22 mouse cellular contexts compared by ENCODE assay signal in genomic region chr2:75955709-75956108, GRCm38 (mm10). TPM values are rescaled to one million over a fixed set of nuclear protein-coding genes. Genes with fewer than 3 reads are reported as not detected.
DNase-seq lines count a peak whose midpoint lies in the region; ATAC-seq lines count a peak whose summit lies in the region.
"Had no signal": no experiment of that assay in that cellular context is flagged by ENCODE, and none has a peak within 500 bp of the region (broad histone marks: within the 10 kb centered on the region; RNA-seq: fewer than 3 reads in every experiment).

No protein-coding gene starts in this region.

- intact Hi-C loops in left cerebral cortex, postnatal 4 days (cut with DNase I) = no loop called here

- 38% methylated on average over 14 of the region's 14 CpGs for WGBS in heart, embryonic 13.5 days
- 57% methylated on average over 14 of the region's 14 CpGs for WGBS in limb, embryonic 10.5 days

- H3K9me3 ChIP-seq in heart, embryonic 13.5 days = no peaks in the 10 kb centered on the region
- no peaks in the 10 kb centered on the region for H3K9me3 ChIP-seq in limb, embryonic 10.5 days (replicated peaks)
- H3K9me3 ChIP-seq: embryonic facial prominence, embryonic 13.5 days; forebrain, embryonic 12.5 days; G1E; hindbrain, embryonic 13.5 days had no signal

- no peak for ATAC-seq in heart, embryonic 13.5 days (ENCODE audit: extremely low read depth, insufficient number of reproducible peaks, low FRiP score, low TSS enrichment)
- ATAC-seq: activated CD4-positive, CD25-positive, alpha-beta regulatory T cell, adult 4 months; CD4-positive, CD25-positive, alpha-beta regulatory T cell, adult 4 months; forebrain, embryonic 16.5 days; hindbrain, postnatal 0 days had no signal

- no peaks in the 10 kb centered on the region for H3K27me3 ChIP-seq in heart, embryonic 13.5 days (replicated peaks)
- H3K27me3 ChIP-seq in limb, embryonic 10.5 days (ENCODE audit: low read depth, poor library complexity, severe bottlenecking) = 0 out of 2 replicates have a peak, but pooled peaks cover 7% of the 10 kb centered on the region
- H3K27me3 ChIP-seq: embryonic facial prominence, embryonic 13.5 days; hindbrain, embryonic 13.5 days had no signal

- H3K4me2 ChIP-seq in heart, embryonic 13.5 days = 0 out of 2 replicates have a peak overlapping the region, but pooled peaks have one; percentile 14
- H3K4me2 ChIP-seq: embryonic facial prominence, embryonic 13.5 days; forebrain, embryonic 12.5 days; hindbrain, embryonic 13.5 days had no signal

- no peak overlapping the region for H3K4me3 ChIP-seq in heart, embryonic 13.5 days
- no peak overlapping the region for H3K4me3 ChIP-seq in limb, embryonic 10.5 days
- H3K4me3 ChIP-seq: embryonic facial prominence, embryonic 13.5 days; forebrain, embryonic 12.5 days; hindbrain, embryonic 13.5 days had no signal

- no peak overlapping the region for H3K27ac ChIP-seq in heart, embryonic 13.5 days (replicated peaks)
- H3K27ac ChIP-seq in limb, embryonic 10.5 days = peak overlapping the region; percentile 47; the same call in 1 of the 2 replicates
- H3K27ac ChIP-seq: embryonic facial prominence, embryonic 13.5 days; forebrain, embryonic 12.5 days; hindbrain, embryonic 13.5 days; hindbrain, postnatal 0 days had no signal

- peak; percentile 73 for DNase-seq in heart, adult 11 months
- DNase-seq in heart, adult 8-10 months (ENCODE audit: low spot score) = no peak
- no peak for DNase-seq in heart, adult 18-20 months
- peak; percentile 2 for DNase-seq in retina, postnatal 1 day
- DNase-seq in retina, embryonic 14.5 days (ENCODE audit: low spot score) = no peak
- DNase-seq in limb, embryonic 10.5 days (ENCODE audit: low spot score) = no peak
- no peak for DNase-seq in left cerebral cortex, postnatal 4 days
- DNase-seq: adrenal gland, postnatal 25 days; B cell, adult 2 months; cerebellum, adult 18-20 months; cerebellum, adult 9-11 months; cerebellum, postnatal 36 days; gastrocnemius, postnatal 14 days had no signal

- no peaks in the 10 kb centered on the region for H3K36me3 ChIP-seq in heart, embryonic 13.5 days
- no peaks in the 10 kb centered on the region for H3K36me3 ChIP-seq in limb, embryonic 10.5 days
- H3K36me3 ChIP-seq: embryonic facial prominence, embryonic 13.5 days; forebrain, embryonic 12.5 days; G1E; hindbrain, embryonic 13.5 days had no signal

- H3K9ac ChIP-seq in heart, embryonic 13.5 days = no peak overlapping the region
- H3K9ac ChIP-seq: embryonic facial prominence, embryonic 13.5 days; forebrain, embryonic 12.5 days; hindbrain, embryonic 13.5 days had no signal

- H3K4me1 ChIP-seq in heart, embryonic 13.5 days = peaks cover 24% of the 10 kb centered on the region
- H3K4me1 ChIP-seq in limb, embryonic 10.5 days = peaks cover 51% of the 10 kb centered on the region

RNA-seq across cellular contexts. Expression of gene Ttc30b, which starts 17.3 kb away (rescaled TPM):
- 10 to 100 TPM; 14.6 to 20.9 (median 16.8) TPM for total RNA-seq in heart, adult 8-10 months (2022)
- polyA plus RNA-seq in heart, embryonic 13.5 days (2015; fragmentation: Nextera tagmentation; extraction: Ambion mirVana) = 8.6 and 10.6 TPM in 2 replicates
- 10 to 100 TPM; 11.1 to 13.7 TPM for total RNA-seq in heart, adult 18-20 months (2021)
- 4.1 and 6.0 TPM in 2 replicates for polyA plus RNA-seq in limb, embryonic 10.5 days (2016; fragmentation: Nextera tagmentation; extraction: Ambion mirVana)
- total RNA-seq in left cerebral cortex, postnatal 4 days (2021) = 10 to 100 TPM; 13.6 to 14.4 TPM

RNA-seq across cellular contexts. Expression of gene Ttc30a2, which starts 22.3 kb away (rescaled TPM):
- 1 to 10 TPM; 2.1 to 3.5 (median 2.5) TPM for total RNA-seq in heart, adult 8-10 months (2022)
- polyA plus RNA-seq in heart, embryonic 13.5 days (2015; fragmentation: Nextera tagmentation; extraction: Ambion mirVana) = 0.99 and 1.2 TPM in 2 replicates
- 1 to 10 TPM; 2.0 to 2.1 TPM for total RNA-seq in heart, adult 18-20 months (2021)
- polyA plus RNA-seq in limb, embryonic 10.5 days (2016; fragmentation: Nextera tagmentation; extraction: Ambion mirVana) = 0.11 and 0.85 TPM in 2 replicates
- total RNA-seq in left cerebral cortex, postnatal 4 days (2021) = under 1 TPM; 0.66 to 0.81 TPM
- polyA plus RNA-seq: activated CD4-positive, CD25-positive, alpha-beta regulatory T cell, adult 4 months; CD4-positive, CD25-positive, alpha-beta regulatory T cell, adult 4 months; G1E had no signal

RNA-seq across cellular contexts. Expression of gene Ttc30a1, which starts 26.1 kb away (rescaled TPM):
- 1 to 10 TPM; 3.2 to 4.4 (median 4.2) TPM for total RNA-seq in heart, adult 8-10 months (2022)
- 5.5 and 5.6 TPM in 2 replicates for polyA plus RNA-seq in heart, embryonic 13.5 days (2015; fragmentation: Nextera tagmentation; extraction: Ambion mirVana)
- total RNA-seq in heart, adult 18-20 months (2021) = 1 to 10 TPM; 3.1 to 3.3 TPM
- polyA plus RNA-seq in limb, embryonic 10.5 days (2016; fragmentation: Nextera tagmentation; extraction: Ambion mirVana) = 10.1 and 10.2 TPM in 2 replicates
- total RNA-seq in left cerebral cortex, postnatal 4 days (2021) = 1 to 10 TPM; 3.7 to 4.4 TPM
- total RNA-seq: G1E had no signal
- polyA plus RNA-seq: G1E had no signal

Comparison
In these comparisons a context has a peak if more than half of its experiments do, and no peak if none do; other contexts are left out.
1. DNase-seq: peak in heart, adult 11 months (single experiment) and retina, postnatal 1 day (single experiment); none in heart, adult 8-10 months (single experiment), heart, adult 18-20 months (0 of 2), retina, embryonic 14.5 days (single experiment), limb, embryonic 10.5 days (single experiment) and left cerebral cortex, postnatal 4 days (single experiment).